Mouse (Mus musculus) small intestine, adult 2 months (tissue): Measurements from ENCODE around the gene Anks3.

Source experiments
- CTCF ChIP-seq: fragments of 200-500 bp; IDR thresholded peaks from 2 replicates; pipeline ENCODE4 v1.5.1; 2012; ENCODE audit warnings: low read depth, mild to moderate bottlenecking, control low read depth, inconsistent platforms, low read length, moderate library complexity, mixed read lengths; ENCODE audit not compliant: insufficient replicate concordance, insufficient read length; ENCODE audit errors: extremely low read depth
- POLR2A ChIP-seq: fragments of 200-500 bp; IDR thresholded peaks from 2 replicates; pipeline ENCODE4 v1.6.1; 2012; ENCODE audit warnings: low read depth, mild to moderate bottlenecking, control low read depth, inconsistent platforms, low read length, moderate library complexity

GRCm38 (mm10) chr16:4909745-4910144, 54.3 kb downstream of the Anks3 start:
- TF ChIP-seq CTCF = no peak
- TF ChIP-seq POLR2A = no peak
